Mouse (Mus musculus) heart, adult 2 months (tissue): ENCODE measurements at regions not wholly inside any gene's neighbourhood (a gene's known extent, or its start where the extent isn't known, plus 50 kb on each side); places are given as distances from the start of the nearest gene placed in this dataset.

Source experiments
- DNase-seq, 2 experiments: peaks; one replicate each; pipeline ENCODE4 v3.0.0; 2021
- H3K27ac ChIP-seq: fragments of 200-600 bp; 2 replicates; pipeline ENCODE4 v1.8.1; 2022
- H3K27me3 ChIP-seq: fragments of 200-500 bp; 2 replicates; pipeline ENCODE4 v1.6.1; 2012; ENCODE audit warnings: mild to moderate bottlenecking, low read length, inconsistent platforms, mixed read lengths; ENCODE audit not compliant: control insufficient read depth, insufficient read depth
- H3K36me3 ChIP-seq: fragments of 200-500 bp; 2 replicates; pipeline ENCODE4 v1.6.1; 2012; ENCODE audit warnings: low read length, inconsistent platforms; ENCODE audit not compliant: control insufficient read depth, insufficient read depth
- H3K4me1 ChIP-seq: fragments of 200-500 bp; 2 replicates; pipeline ENCODE4 v1.6.1; 2011; ENCODE audit warnings: low read length; ENCODE audit not compliant: control insufficient read depth, insufficient read depth
- H3K4me3 ChIP-seq: fragments of 200-600 bp; 2 replicates; pipeline ENCODE4 v1.8.1; 2022
- H3K79me2 ChIP-seq: fragments of 200-500 bp; replicated peaks from 2 replicates; pipeline ENCODE4 v1.6.1; 2012; ENCODE audit warnings: mild to moderate bottlenecking, inconsistent platforms, low read length, moderate library complexity, mixed read lengths; ENCODE audit not compliant: control insufficient read depth, insufficient read depth
- H3K9ac ChIP-seq: fragments of 200-500 bp; 2 replicates; pipeline ENCODE4 v1.6.1; 2012; ENCODE audit warnings: low read depth, mild to moderate bottlenecking, control low read depth, inconsistent platforms, low read length, mixed read lengths
- CTCF ChIP-seq: fragments of 200-600 bp; IDR thresholded peaks from 2 replicates; pipeline ENCODE4 v1.8.1; 2022; ENCODE audit warnings: antibody characterized with exemption, mild to moderate bottlenecking, moderate library complexity
- EP300 ChIP-seq: fragments of 200-500 bp; IDR thresholded peaks from 2 replicates; pipeline ENCODE4 v1.6.1; 2011; ENCODE audit warnings: low read depth, low read length, control low read depth; ENCODE audit not compliant: insufficient read depth
- POLR2A ChIP-seq: fragments of 200-500 bp; IDR thresholded peaks from 2 replicates; pipeline ENCODE4 v1.6.1; 2011; ENCODE audit warnings: mild to moderate bottlenecking, low read depth, low read length, control low read depth; ENCODE audit not compliant: insufficient read depth
- WGBS: fragments of 180-500 bp; shearing (Covaris S2); methylation state at CpG from one replicate; pipeline ENCODE4 v1.1.7; 2018; 5-methylcytosine and 5-hydroxymethylcytosine counted together
- intact Hi-C: fragments of 180-260 bp; cut with DNase I; formaldehyde crosslinking; loops from one replicate; pipeline ENCODE4 v1.15.1; 2025

GRCm38 (mm10) chr4:55134339-55134738 is 189.5 kb downstream of the Zfp462 start:
- H3K4me1 ChIP-seq = no peaks in the 10 kb centered on the region
- H3K9ac ChIP-seq = no peak overlapping the region
- DNase-seq = no peak
- H3K27ac ChIP-seq = no peak overlapping the region
- no peak overlapping the region for H3K4me3 ChIP-seq
- H3K79me2 ChIP-seq = no peaks in the 10 kb centered on the region
- WGBS = 89% methylated on average over 4 of the region's 4 CpGs
- no peak for TF ChIP-seq CTCF
- no peak for TF ChIP-seq POLR2A
- TF ChIP-seq EP300 = no peak
- intact Hi-C loops = no loop called here
- H3K27me3 ChIP-seq = no peaks in the 10 kb centered on the region
- H3K36me3 ChIP-seq = no peaks in the 10 kb centered on the region

- Histone ChIP-seq H3K27me3 (no peaks in the 10 kb centered on the region), H3K4me1 (no peaks in the 10 kb centered on the region), H3K27ac (no peak overlapping the region), H3K79me2 (no peaks in the 10 kb centered on the region), H3K36me3 (no peaks in the 10 kb centered on the region), H3K4me3 (no peak overlapping the region), H3K9ac (no peak overlapping the region)
- WGBS = 80% methylated on average over 4 of the region's 4 CpGs
- no peak for DNase-seq
- no peak for TF ChIP-seq POLR2A
- no peak for TF ChIP-seq CTCF
- TF ChIP-seq EP300 = no peak
- intact Hi-C loops = no loop called here
Measured at GRCm38 (mm10) chr4:55134791-55135190, 189.9 kb downstream of the Zfp462 start.

GRCm38 (mm10) chr4:55136283-55136682 is 191.4 kb downstream of the Zfp462 start:
- Histone ChIP-seq H3K36me3 (no peaks in the 10 kb centered on the region), H3K27ac (no peak overlapping the region), H3K79me2 (no peaks in the 10 kb centered on the region), H3K4me3 (no peak overlapping the region), H3K27me3 (no peaks in the 10 kb centered on the region), H3K4me1 (no peaks in the 10 kb centered on the region), H3K9ac (no peak overlapping the region)
- WGBS = 49% methylated on average over 9 of the region's 9 CpGs
- intact Hi-C loops = no loop called here
- DNase-seq = no peak
- TF ChIP-seq CTCF (no peak), POLR2A (no peak), EP300 (no peak)

- Histone ChIP-seq H3K36me3 (peaks cover 2% of the 10 kb centered on the region), H3K4me1 (peaks cover 3% of the 10 kb centered on the region), H3K4me3 (no peak overlapping the region), H3K27ac (no peak overlapping the region), H3K27me3 (no peaks in the 10 kb centered on the region), H3K9ac (no peak overlapping the region), H3K79me2 (no peaks in the 10 kb centered on the region)
- WGBS = 70% methylated on average over 2 of the region's 2 CpGs
- TF ChIP-seq CTCF = peak; percentile 24; the same call in 1 of the 2 replicates
- TF ChIP-seq EP300 = no peak
- intact Hi-C loops = no loop called here
- no peak for DNase-seq
Measured at GRCm38 (mm10) chr4:55137781-55138394, 193.0 kb downstream of the Zfp462 start.

- no peaks in the 10 kb centered on the region for H3K79me2 ChIP-seq
- H3K4me3 ChIP-seq = no peak overlapping the region
- TF ChIP-seq CTCF (no peak), POLR2A (no peak), EP300 (no peak)
- no peaks in the 10 kb centered on the region for H3K27me3 ChIP-seq
- peak overlapping the region; percentile 56 for H3K27ac ChIP-seq
- no peak for DNase-seq
- peaks cover 3% of the 10 kb centered on the region for H3K4me1 ChIP-seq
- no peak overlapping the region for H3K9ac ChIP-seq
- peaks cover 2% of the 10 kb centered on the region for H3K36me3 ChIP-seq
- intact Hi-C loops = loop anchor here (5.0 kb wide), 1 partner anchor 64 kb away; no protein-coding TSS in a partner anchor
Measured at GRCm38 (mm10) chr4:55141317-55141716, 196.5 kb downstream of the Zfp462 start.

- Histone ChIP-seq H3K4me1 (peaks cover 3% of the 10 kb centered on the region), H3K36me3 (peaks cover 2% of the 10 kb centered on the region), H3K4me3 (no peak overlapping the region), H3K27me3 (no peaks in the 10 kb centered on the region), H3K9ac (no peak overlapping the region), H3K79me2 (no peaks in the 10 kb centered on the region), H3K27ac (peak overlapping the region; percentile 56)
- peak in 1 of 2 experiments; percentile 31 for DNase-seq
- 47% methylated on average over 8 of the region's 8 CpGs for WGBS
- TF ChIP-seq EP300 (no peak), CTCF (no peak), POLR2A (no peak)
- intact Hi-C loops = loop anchor here (5.0 kb wide), 1 partner anchor 65 kb away; no protein-coding TSS in a partner anchor
Measured at GRCm38 (mm10) chr4:55141923-55142732, 197.3 kb downstream of the Zfp462 start.
